Mouse (Mus musculus) spleen, adult 2 months (tissue): ENCODE results near the gene Sae1. TPM values are rescaled to one million over a fixed set of nuclear protein-coding genes. Genes with fewer than 3 reads are reported as not detected.

Source experiments
- DNase-seq, 2 experiments: peaks; one replicate each; pipeline versions ENCODE4 v3.0.0 to v3.0.0-alpha.2; 2012 to 2021; ENCODE audit warnings: low spot score in 2 of 2, low read depth in 1 of 2
- H3K27ac ChIP-seq: fragments of 200-500 bp; 2 replicates; pipeline ENCODE4 v1.5.1; 2012; ENCODE audit warnings: low read length, inconsistent platforms; ENCODE audit not compliant: insufficient read depth
- H3K27me3 ChIP-seq: fragments of 200-500 bp; 2 replicates; pipeline ENCODE4 v1.6.1; 2012; ENCODE audit warnings: mild to moderate bottlenecking, moderate library complexity, low read length, inconsistent platforms; ENCODE audit not compliant: control insufficient read depth, insufficient read depth
- H3K36me3 ChIP-seq: fragments of 200-500 bp; 2 replicates; pipeline ENCODE4 v1.6.1; 2012; ENCODE audit warnings: mild to moderate bottlenecking, low read length, inconsistent platforms; ENCODE audit not compliant: control insufficient read depth, insufficient read depth
- H3K4me1 ChIP-seq: fragments of 200-500 bp; 2 replicates; pipeline ENCODE4 v1.6.1; 2011; ENCODE audit warnings: inconsistent platforms; ENCODE audit not compliant: control insufficient read depth, insufficient read depth, insufficient read length
- H3K4me3 ChIP-seq: fragments of 200-500 bp; 2 replicates; pipeline ENCODE4 v1.5.1; 2011; ENCODE audit warnings: mild to moderate bottlenecking, inconsistent platforms; ENCODE audit not compliant: insufficient read depth, insufficient read length; ENCODE audit errors: extremely low read depth
- CTCF ChIP-seq: fragments of 200-500 bp; IDR thresholded peaks from 2 replicates; pipeline ENCODE4 v1.5.1; 2011; ENCODE audit warnings: mild to moderate bottlenecking, inconsistent platforms; ENCODE audit not compliant: insufficient read depth, insufficient read length, insufficient replicate concordance; ENCODE audit errors: extremely low read depth
- POLR2A ChIP-seq: fragments of 200-500 bp; IDR thresholded peaks from 2 replicates; pipeline ENCODE4 v1.6.1; 2011; ENCODE audit warnings: low read depth, low read length, inconsistent platforms
- WGBS: fragments of 180-500 bp; shearing (Covaris S2); methylation state at CpG from one replicate; pipeline ENCODE4 v1.1.7; 2018; 5-methylcytosine and 5-hydroxymethylcytosine counted together
- polyA plus RNA-seq: library from polyadenylated mRNA; depleted of rRNA; stranded (reverse); fragments of >200 nt; gene quantifications from 2 replicates; pipeline ENCODE4 v1.2.3, GENCODE M21; 2012

Sae1 gene
- polyA plus RNA-seq, 1 experiment: 20.7 TPM

- H3K36me3 ChIP-seq: 0 out of 2 replicates have a peak, but pooled peaks cover 1% of the 10 kb centered on the region
- no peaks in the 10 kb centered on the region for H3K27me3 ChIP-seq
- peaks cover 29% of the 10 kb centered on the region for H3K4me1 ChIP-seq
- TF ChIP-seq POLR2A: no peak
- TF ChIP-seq CTCF: no peak
- no peak overlapping the region for H3K4me3 ChIP-seq
- DNase-seq: no peak
- WGBS: 93% methylated on average over 3 of the region's 3 CpGs
- no peak overlapping the region for H3K27ac ChIP-seq
Measured at GRCm38 (mm10) chr7:16406978-16407377, 19.4 kb upstream of the Sae1 start.

GRCm38 (mm10) chr7:16405516-16406351, 18.1 kb upstream of the Sae1 start:
- WGBS: 13% methylated on average over 11 of the region's 11 CpGs
- H3K27me3 ChIP-seq: no peaks in the 10 kb centered on the region
- TF ChIP-seq CTCF (no peak), POLR2A (no peak; the same call in none of the 2 replicates)
- H3K36me3 ChIP-seq: 0 out of 2 replicates have a peak, but pooled peaks cover 1% of the 10 kb centered on the region
- H3K27ac ChIP-seq: peak overlapping the region; percentile 98
- peak overlapping the region; percentile 26; the same call in 1 of the 2 replicates for H3K4me3 ChIP-seq
- peaks cover 29% of the 10 kb centered on the region for H3K4me1 ChIP-seq
- DNase-seq: peak in 1 of 2 experiments; percentile 29

- peak in 1 of 2 experiments; percentile 28 for DNase-seq
- Histone ChIP-seq H3K27me3 (no peaks in the 10 kb centered on the region), H3K36me3 (0 out of 2 replicates have a peak, but pooled peaks cover 1% of the 10 kb centered on the region), H3K4me3 (no peak overlapping the region), H3K4me1 (peaks cover 29% of the 10 kb centered on the region), H3K27ac (peak overlapping the region; percentile 98)
- TF ChIP-seq CTCF: no peak
- TF ChIP-seq POLR2A: peak; percentile 40
- 29% methylated on average over 2 of the region's 2 CpGs for WGBS
Measured at GRCm38 (mm10) chr7:16405073-16405455, 17.5 kb upstream of the Sae1 start.

DNA sequence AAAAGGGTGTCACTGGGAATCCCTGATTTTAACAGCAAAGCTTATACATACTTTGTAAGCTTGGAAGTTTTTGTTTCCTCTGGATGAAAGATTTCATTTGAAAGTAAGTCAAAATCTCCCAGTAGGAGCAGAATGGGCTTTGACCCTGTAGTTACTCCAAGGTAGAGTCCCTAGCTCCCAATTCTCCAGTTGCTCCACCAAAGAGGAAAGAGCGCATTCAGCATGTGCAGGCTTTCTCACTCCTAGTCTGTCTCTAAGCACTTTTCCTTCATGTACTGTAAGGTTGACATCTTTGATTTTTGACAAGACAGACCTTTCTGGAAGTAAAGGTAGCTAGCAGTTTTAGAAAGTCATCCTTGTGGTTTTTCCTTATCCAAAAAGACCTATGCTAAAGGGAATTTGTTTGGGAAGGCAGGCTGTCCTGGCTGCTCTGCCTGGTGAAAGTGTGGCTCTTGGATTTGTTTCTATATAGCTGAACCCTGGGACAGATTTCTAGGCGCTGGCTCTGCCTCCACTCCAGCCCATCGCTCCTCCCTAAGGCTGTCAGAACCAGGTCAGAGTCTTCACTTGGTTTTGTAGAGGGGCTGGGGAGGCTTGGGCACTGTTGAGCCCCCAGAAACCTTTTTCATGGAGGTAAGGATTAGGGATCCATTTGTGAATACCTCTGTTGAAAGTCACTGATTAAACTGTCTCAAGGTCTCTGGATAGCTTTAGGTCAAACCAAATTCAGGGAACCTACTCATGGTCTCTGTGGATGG, 16.9 kb upstream of the Sae1 start:
- no peak for DNase-seq
- 0 out of 2 replicates have a peak, but pooled peaks cover 1% of the 10 kb centered on the region for H3K36me3 ChIP-seq
- 69% methylated on average over 3 of the region's 3 CpGs for WGBS
- peak overlapping the region; percentile 98 for H3K27ac ChIP-seq
- H3K4me3 ChIP-seq: no peak overlapping the region
- peaks cover 29% of the 10 kb centered on the region for H3K4me1 ChIP-seq
- TF ChIP-seq CTCF: no peak
- TF ChIP-seq POLR2A: no peak
- no peaks in the 10 kb centered on the region for H3K27me3 ChIP-seq

DNA sequence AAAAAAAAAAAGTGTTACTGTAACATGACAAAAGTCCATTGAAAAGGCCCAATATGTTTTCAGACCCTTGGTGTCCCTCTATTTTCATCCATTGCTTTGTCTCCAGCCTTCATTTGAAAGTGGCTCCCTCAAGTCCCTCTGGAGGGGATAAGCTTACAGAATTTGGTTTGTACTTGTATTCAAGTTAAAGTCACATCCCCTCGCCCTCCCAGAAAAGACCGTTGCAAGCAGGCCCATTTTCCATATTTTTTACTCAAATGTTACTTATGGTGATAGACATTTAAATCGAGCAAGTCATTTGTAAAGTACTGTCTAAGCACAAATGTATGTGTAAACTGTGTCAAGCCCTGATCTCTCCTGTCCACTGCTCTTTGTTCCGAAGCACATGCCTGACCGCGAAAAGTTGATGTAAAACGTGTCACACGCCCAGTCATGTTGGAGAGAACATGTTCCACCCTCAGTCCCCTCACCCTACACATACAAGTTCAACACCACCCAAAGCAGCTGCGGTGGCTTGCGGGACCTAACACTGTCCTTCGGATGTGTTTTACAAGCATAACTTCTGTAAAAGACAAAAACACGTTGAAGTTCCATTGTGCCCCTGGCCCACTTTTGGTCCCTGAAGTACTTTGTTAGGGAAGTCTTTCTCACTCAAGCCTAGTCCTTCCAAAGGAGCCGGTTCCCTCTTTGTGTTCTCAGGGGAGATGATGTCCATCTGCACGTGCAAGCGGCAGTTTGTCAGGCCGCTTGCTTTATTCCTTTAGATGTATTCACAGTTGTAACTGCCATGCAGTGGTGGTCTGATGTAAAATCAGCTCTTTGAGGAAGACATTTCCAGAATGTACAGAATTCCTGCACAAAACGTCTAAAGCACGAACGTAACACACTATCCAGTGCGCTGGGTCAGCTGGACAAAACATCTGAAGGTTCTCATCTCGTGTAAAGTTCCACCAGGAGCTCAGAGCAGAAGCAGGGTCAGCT, 15.7 kb upstream of the Sae1 start:
- no peaks in the 10 kb centered on the region for H3K27me3 ChIP-seq
- H3K27ac ChIP-seq: peak overlapping the region; percentile 70
- peaks cover 29% of the 10 kb centered on the region for H3K4me1 ChIP-seq
- TF ChIP-seq CTCF (no peak), POLR2A (no peak)
- peak overlapping the region; percentile 20 for H3K4me3 ChIP-seq
- 5% methylated on average over 21 of the region's 21 CpGs for WGBS
- 0 out of 2 replicates have a peak, but pooled peaks cover 1% of the 10 kb centered on the region for H3K36me3 ChIP-seq
- peak in 1 of 2 experiments; percentile 19 for DNase-seq

DNA sequence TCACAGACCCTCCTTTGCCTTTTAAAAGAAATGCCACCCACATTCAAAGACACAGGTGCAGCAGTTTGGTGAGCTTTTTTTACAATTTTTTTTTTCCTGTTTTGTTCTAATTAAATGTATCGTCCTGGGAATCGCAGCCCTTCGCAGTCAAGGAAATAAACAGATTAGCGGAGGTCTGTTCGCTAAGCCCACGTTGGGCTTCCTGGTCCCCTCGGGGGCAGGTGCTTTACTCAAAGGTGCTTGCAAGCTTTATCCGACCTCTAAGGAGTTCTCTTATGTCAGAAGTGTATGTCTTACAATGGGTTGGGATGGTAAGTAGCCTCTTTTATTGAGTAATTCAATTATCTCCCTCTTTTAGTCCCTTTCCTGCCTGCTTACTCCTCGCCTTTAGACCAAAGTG, 14.8 kb upstream of the Sae1 start:
- no peak for TF ChIP-seq POLR2A
- DNase-seq: no peak
- H3K4me1 ChIP-seq: peaks cover 29% of the 10 kb centered on the region
- peak overlapping the region; percentile 100 for H3K27ac ChIP-seq
- H3K36me3 ChIP-seq: 0 out of 2 replicates have a peak, but pooled peaks cover 1% of the 10 kb centered on the region
- under 1% methylated on average over 9 of the region's 9 CpGs for WGBS
- H3K4me3 ChIP-seq: peak overlapping the region; percentile 93
- H3K27me3 ChIP-seq: no peaks in the 10 kb centered on the region
